Mouse (Mus musculus): ENCODE measurements at regions not wholly inside any gene's neighbourhood (a gene's known extent, or its start where the extent isn't known, plus 50 kb on each side); places are given as distances from the start of the nearest gene placed in this dataset.

GRCm38 (mm10) chr2:50003866-50004265, 62.4 kb upstream of the Lypd6 start:
- intact Hi-C loops (cut with DNase I): no loop called here

GRCm38 (mm10) chr2:50004674-50005527, 61.3 kb upstream of the Lypd6 start:
- intact Hi-C loops (cut with DNase I): no loop called here
- no peak for DNase-seq (ENCODE audit: low spot score in 2 of 2)

More at GRCm38 (mm10) chr2:50003866-50004265, 62.4 kb upstream of the Lypd6 start:
- DNase-seq (ENCODE audit: low spot score in 2 of 2): no peak

- intact Hi-C loops (cut with DNase I): no loop called here
- DNase-seq (ENCODE audit: low spot score in 2 of 2): no peak
Measured at GRCm38 (mm10) chr2:50008282-50008681, 57.9 kb upstream of the Lypd6 start.

DNA sequence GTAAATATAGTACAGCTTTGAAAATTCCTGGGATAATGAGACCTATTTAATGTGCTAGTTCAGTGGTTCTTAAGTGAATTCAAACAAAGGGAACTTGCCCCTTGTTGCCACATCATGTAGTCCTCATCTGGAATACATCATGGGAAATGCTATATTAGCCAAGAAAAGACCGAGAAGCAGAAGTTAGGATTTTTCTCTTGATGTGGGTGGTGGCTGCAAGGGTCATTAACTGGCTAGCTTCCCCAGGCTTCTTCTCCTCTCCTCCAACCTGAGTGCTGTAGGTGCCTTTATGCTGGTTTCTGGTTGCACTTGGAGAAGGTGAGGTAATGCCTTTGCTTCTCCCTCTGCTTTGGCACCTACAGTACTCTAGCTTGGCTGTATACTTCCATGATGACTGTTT, 55.8 kb upstream of the Lypd6 start:
- DNase-seq (ENCODE audit: low spot score in 2 of 2): no peak
- intact Hi-C loops (cut with DNase I): no loop called here

- DNase-seq (ENCODE audit: low spot score in 2 of 2): no peak
- intact Hi-C loops (cut with DNase I): no loop called here
Measured at GRCm38 (mm10) chr2:50012303-50012702, 53.9 kb upstream of the Lypd6 start.

- peak; percentile 68 to 82 for DNase-seq (ENCODE audit: low spot score in 2 of 2)
Measured at GRCm38 (mm10) chr2:50013248-50013647, 53.0 kb upstream of the Lypd6 start.

GRCm38 (mm10) chr2:50013882-50014281, 52.3 kb upstream of the Lypd6 start:
- peak in 1 of 2 experiments; percentile 7 for DNase-seq (ENCODE audit: low spot score in 2 of 2)
- intact Hi-C loops (cut with DNase I): no loop called here

More at GRCm38 (mm10) chr2:50013248-50013647, 53.0 kb upstream of the Lypd6 start:
- intact Hi-C loops (cut with DNase I): no loop called here

DNA sequence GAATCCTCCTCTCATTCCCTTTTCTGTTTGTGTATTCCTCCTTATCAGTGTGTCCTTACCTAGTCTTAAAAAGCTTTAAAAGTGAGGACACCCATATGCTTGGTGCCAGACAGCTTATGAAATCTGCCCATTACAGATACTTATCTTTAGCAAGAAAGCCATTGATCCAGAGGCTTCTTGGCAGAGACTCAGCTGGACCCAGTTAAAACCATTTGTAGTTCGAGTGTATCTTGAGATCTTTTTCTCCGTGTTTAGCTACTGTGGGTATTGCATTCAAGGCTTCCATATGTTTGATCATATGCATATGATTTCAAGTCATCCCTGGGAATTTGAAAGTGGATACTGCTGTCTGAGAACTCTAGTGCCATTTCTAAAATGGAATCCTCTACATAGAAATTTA, 51.5 kb upstream of the Lypd6 start:
- intact Hi-C loops (cut with DNase I): no loop called here
- DNase-seq (ENCODE audit: low spot score in 2 of 2): peak; percentile 20 to 23
